Mouse (Mus musculus) CH12.LX (cell line): Measurements from ENCODE around the gene Plvap. TPM values are rescaled to one million over a fixed set of nuclear protein-coding genes. Genes with fewer than 3 reads are reported as not detected.

Source experiments
- DNase-seq: peaks from one replicate; pipeline ENCODE4 v3.0.0-alpha.2; 2013; ENCODE audit errors: extremely low read depth
- H3K27ac ChIP-seq: 2 replicates; pipeline ENCODE4 v1.5.1; 2012; ENCODE audit warnings: low read depth, mild to moderate bottlenecking, control low read depth, moderate library complexity; ENCODE audit not compliant: insufficient read depth
- H3K27me3 ChIP-seq: replicated peaks from 2 replicates; pipeline ENCODE3; 2012; ENCODE audit warnings: inconsistent platforms
- H3K36me3 ChIP-seq, 2 experiments: replicated peaks in 1 of 2; 2 replicates each; pipeline versions ENCODE3 to v1.6.1; 2012; ENCODE audit warnings: inconsistent platforms in 1 of 2, low read length in 1 of 2, mild to moderate bottlenecking in 1 of 2, mixed read lengths in 1 of 2, moderate library complexity in 1 of 2; ENCODE audit not compliant: control insufficient read depth in 1 of 2, insufficient read depth in 1 of 2
- H3K4me1 ChIP-seq, 2 experiments: 2 replicates each; pipeline ENCODE4 v1.6.1; 2012; ENCODE audit warnings: inconsistent platforms in 1 of 2, moderate library complexity in 1 of 2; ENCODE audit not compliant: insufficient read depth in 2 of 2, control insufficient read depth in 1 of 2
- H3K4me2 ChIP-seq: 2 replicates; pipeline ENCODE4 v1.6.1; 2012; ENCODE audit warnings: low read depth, mild to moderate bottlenecking, control low read depth; ENCODE audit not compliant: poor library complexity, insufficient read depth, severe bottlenecking
- H3K4me3 ChIP-seq, 3 experiments: fragments of 150-350 bp in 1 of 3; sonication (generic) in 1 of 3; replicated peaks in 1 of 3; 2 replicates each; pipeline versions ENCODE3 to v1.5.1; 2011 to 2012; ENCODE audit warnings: low read depth in 2 of 3, low read length in 2 of 3, mild to moderate bottlenecking in 2 of 3, moderate library complexity in 2 of 3, control low read depth in 1 of 3, improper control_type of control experiment in 1 of 3, inconsistent platforms in 1 of 3, mixed read lengths in 1 of 3; ENCODE audit not compliant: poor library complexity in 1 of 3
- H3K79me2 ChIP-seq: replicated peaks from 2 replicates; pipeline ENCODE4 v1.6.1; 2012; ENCODE audit warnings: mild to moderate bottlenecking, moderate library complexity; ENCODE audit not compliant: control insufficient read depth, poor library complexity, insufficient read depth, severe bottlenecking; ENCODE audit errors: extremely low read depth
- H3K9ac ChIP-seq: 2 replicates; pipeline ENCODE4 v1.6.1; 2012; ENCODE audit warnings: low read depth, mild to moderate bottlenecking, control low read depth, moderate library complexity; ENCODE audit not compliant: insufficient read depth
- H3K9me3 ChIP-seq: replicated peaks from 2 replicates; pipeline ENCODE3; 2012; ENCODE audit warnings: low read length, inconsistent platforms, mixed read lengths
- JUN ChIP-seq: IDR thresholded peaks from 2 replicates; pipeline ENCODE4 v1.6.1; 2011; ENCODE audit warnings: low read depth, mild to moderate bottlenecking, low read length, improper control_type of control experiment, moderate library complexity; ENCODE audit not compliant: insufficient read depth
- MAZ ChIP-seq: IDR thresholded peaks from 2 replicates; pipeline ENCODE4 v1.6.1; 2012; ENCODE audit warnings: low read depth, mild to moderate bottlenecking, inconsistent platforms, low read length, improper control_type of control experiment, moderate library complexity
- MYC ChIP-seq: IDR thresholded peaks from 2 replicates; pipeline ENCODE4 v1.6.1; 2011; ENCODE audit warnings: low read depth, mild to moderate bottlenecking, improper control_type of control experiment, low read length
- NRF1 ChIP-seq: IDR thresholded peaks from 2 replicates; pipeline ENCODE4 v1.6.1; 2014; ENCODE audit warnings: low read depth, mild to moderate bottlenecking, inconsistent platforms, low read length, improper control_type of control experiment, moderate library complexity
- PAX5 ChIP-seq: IDR thresholded peaks from 2 replicates; pipeline ENCODE4 v1.6.1; 2012; ENCODE audit warnings: low read length, inconsistent platforms, mixed read lengths
- USF2 ChIP-seq: conservative IDR thresholded peaks from 2 replicates; pipeline ENCODE4 v1.6.1; 2011; ENCODE audit warnings: low read depth, low read length, improper control_type of control experiment
- dilution Hi-C: fragments of 300-500 bp; cut with MboI; formaldehyde crosslinking; loops from 2 replicates; pipeline ENCODE4 v1.14.3; 2020; ENCODE audit warnings: low sequenced_read_pairs; ENCODE audit not compliant: extremely low pct_unique_long_range_greater_than_20kb, extremely low pct_ligation_motif_present
- in situ Hi-C: fragments of 300-500 bp; cut with MboI; formaldehyde crosslinking; loops from 3 replicates; pipeline ENCODE4 v1.14.3; 2019; ENCODE audit warnings: low sequenced_read_pairs, low pct_ligation_motif_present, low pct_unique_long_range_greater_than_20kb, mixed read lengths
- polyA plus RNA-seq: library from polyadenylated mRNA; unstranded; fragments of >175 nt; gene quantifications from 2 replicates; pipeline ENCODE4 v1.2.1, GENCODE M21; 2012; ENCODE audit warnings: low read depth; ENCODE audit not compliant: insufficient read length
- total RNA-seq, 2 experiments: library from RNA; depleted of rRNA; stranded (reverse); fragments of 300-350 nt in 1 of 2; fragments of >200 nt in 1 of 2; gene quantifications; 2 replicates each; pipeline ENCODE4 v1.2.3; 2012 to 2014

The Plvap gene
- total and polyA plus RNA-seq, 3 experiments = 0.04 to 0.27 TPM; not detected in 1

- DNase-seq = peak; percentile 44
- H3K27ac ChIP-seq = no peak overlapping the region
Observed at GRCm38 (mm10) chr8:71507589-71508104, 3.9 kb downstream of the Plvap start.

GRCm38 (mm10) chr8:71505979-71506378 lies 5.6 kb downstream of the Plvap start:
- Histone ChIP-seq H3K36me3 (no peaks in the 10 kb centered on the region), H3K27ac (no peak overlapping the region), H3K4me1 (peaks cover 2 to 8% of the 10 kb centered on the region in 2 experiments; a peak in 3 of 4 replicates), H3K9ac (no peak overlapping the region), H3K4me2 (no peak overlapping the region), H3K79me2 (no peaks in the 10 kb centered on the region), H3K9me3 (no peaks in the 10 kb centered on the region), H3K27me3 (peaks cover 58% of the 10 kb centered on the region), H3K4me3 (no peak overlapping the region)
- dilution Hi-C loops = no loop called here
- TF ChIP-seq USF2 (no peak), JUN (no peak), MYC (no peak)
- in situ Hi-C loops = loop anchor here (10.0 kb wide), 1 partner anchor 61 kb away; no protein-coding TSS in a partner anchor
- DNase-seq = no peak

More at GRCm38 (mm10) chr8:71507589-71508104, 3.9 kb downstream of the Plvap start:
- Histone ChIP-seq H3K27me3 (peaks cover 67% of the 10 kb centered on the region), H3K4me3 (peak overlapping the region in 1 of 3 experiments; percentile 5), H3K9ac (no peak overlapping the region), H3K36me3 (no peaks in the 10 kb centered on the region), H3K79me2 (no peaks in the 10 kb centered on the region), H3K4me1 (peaks cover 2 to 4% of the 10 kb centered on the region in 2 experiments; a peak in 3 of 4 replicates), H3K9me3 (no peaks in the 10 kb centered on the region), H3K4me2 (peak overlapping the region; percentile 24; the same call in 1 of the 2 replicates)
- TF ChIP-seq NRF1 = peak; percentile 80
- TF ChIP-seq PAX5 = no peak
- in situ Hi-C loops (loop anchor here (10.0 kb wide), 1 partner anchor 63 kb away; no protein-coding TSS in a partner anchor), dilution Hi-C loops (no loop called here)

- Histone ChIP-seq H3K9me3 (no peaks in the 10 kb centered on the region), H3K79me2 (no peaks in the 10 kb centered on the region), H3K36me3 (no peaks in the 10 kb centered on the region)
- DNase-seq = no peak
- no peak for TF ChIP-seq MAZ
- TF ChIP-seq, all 38 proteins: peak for 0
- no peak overlapping the region for H3K27ac ChIP-seq
- no peak overlapping the region for H3K4me2 ChIP-seq
- H3K4me1 ChIP-seq = peaks cover 2 to 8% of the 10 kb centered on the region in 2 experiments; a peak in 3 of 4 replicates
- no peak overlapping the region for H3K9ac ChIP-seq
- H3K27me3 ChIP-seq = peaks cover 53% of the 10 kb centered on the region
- H3K4me3 ChIP-seq = no peak overlapping the region
- in situ Hi-C loops (loop anchor here (10.0 kb wide), 1 partner anchor 61 kb away; no protein-coding TSS in a partner anchor), dilution Hi-C loops (no loop called here)
Observed at GRCm38 (mm10) chr8:71505326-71505725, 6.2 kb downstream of the Plvap start.
